Mouse (Mus musculus) myocyte (in vitro differentiated cells): ENCODE results near the gene Prkcg. TPM values are rescaled to one million over a fixed set of nuclear protein-coding genes. Genes with fewer than 3 reads are reported as not detected.

Experiments
- H3K27me3 ChIP-seq: one replicate; pipeline ENCODE4 v1.6.1; 2011; ENCODE audit not compliant: control insufficient read depth, insufficient read depth, insufficient read length
- H3K36me3 ChIP-seq: one replicate; pipeline ENCODE4 v1.6.1; 2011; ENCODE audit not compliant: control insufficient read depth, insufficient read depth
- H3K4me2 ChIP-seq: one replicate; pipeline ENCODE4 v1.6.1; 2011; ENCODE audit warnings: low read depth, control low read depth
- H3K4me3 ChIP-seq: one replicate; pipeline ENCODE4 v1.5.1; 2011; ENCODE audit warnings: mild to moderate bottlenecking, control low read depth, moderate library complexity
- H3K79me2 ChIP-seq: one replicate; pipeline ENCODE4 v1.6.1; 2011; ENCODE audit not compliant: control insufficient read depth, insufficient read depth
- H3ac ChIP-seq: one replicate; pipeline ENCODE4 v1.6.1; 2011; ENCODE audit not compliant: control insufficient read depth, insufficient read length
- CEBPB ChIP-seq: IDR thresholded peaks from 2 replicates; pipeline ENCODE4 v1.6.1; 2011; ENCODE audit warnings: mild to moderate bottlenecking, moderate library complexity; ENCODE audit not compliant: poor library complexity, insufficient read depth, severe bottlenecking
- E2F4 ChIP-seq: IDR thresholded peaks from one replicate; pipeline ENCODE4 v1.6.1; 2011; ENCODE audit warnings: mild to moderate bottlenecking, control low read depth, moderate library complexity; ENCODE audit not compliant: insufficient read depth
- MAX ChIP-seq: IDR thresholded peaks from one replicate; pipeline ENCODE4 v1.6.1; 2011; ENCODE audit warnings: low read depth, mild to moderate bottlenecking, control low read depth
- MYOD1 ChIP-seq, 3 experiments: IDR thresholded peaks; one replicate each; pipeline ENCODE4 v1.6.1; 2011; ENCODE audit warnings: control low read depth in 2 of 3, low read depth in 2 of 3, mild to moderate bottlenecking in 2 of 3, moderate library complexity in 1 of 3; ENCODE audit not compliant: insufficient read length in 2 of 3, control insufficient read depth in 1 of 3
- MYOG ChIP-seq, 3 experiments: IDR thresholded peaks; one replicate each; pipeline ENCODE4 v1.6.1; 2011; ENCODE audit warnings: control low read depth in 2 of 3, low read depth in 2 of 3, mild to moderate bottlenecking in 2 of 3; ENCODE audit not compliant: insufficient read length in 2 of 3, control insufficient read depth in 1 of 3, insufficient read depth in 1 of 3
- POLR2A ChIP-seq: IDR thresholded peaks from one replicate; pipeline ENCODE4 v1.6.1; 2011; ENCODE audit warnings: low read depth, mild to moderate bottlenecking, control low read depth, moderate library complexity; ENCODE audit not compliant: insufficient read length
- POLR2AphosphoS2 ChIP-seq: IDR thresholded peaks from one replicate; pipeline ENCODE4 v1.6.1; 2011; ENCODE audit warnings: low read depth, control low read depth; ENCODE audit not compliant: insufficient read length
- REST ChIP-seq: IDR thresholded peaks from one replicate; pipeline ENCODE4 v1.6.1; 2011; ENCODE audit warnings: mild to moderate bottlenecking, control low read depth, moderate library complexity; ENCODE audit not compliant: insufficient read depth, insufficient read length
- SRF ChIP-seq: IDR thresholded peaks from one replicate; pipeline ENCODE4 v1.6.1; 2011; ENCODE audit warnings: low read depth; ENCODE audit not compliant: control insufficient read depth, insufficient read length
- TCF12 ChIP-seq: IDR thresholded peaks from one replicate; pipeline ENCODE4 v1.6.1; 2011; ENCODE audit warnings: mild to moderate bottlenecking, control low read depth; ENCODE audit not compliant: poor library complexity, insufficient read depth, severe bottlenecking
- TCF3 ChIP-seq: IDR thresholded peaks from one replicate; pipeline ENCODE4 v1.6.1; 2011; ENCODE audit warnings: low read depth, control low read depth; ENCODE audit not compliant: insufficient read length
- USF1 ChIP-seq: IDR thresholded peaks from one replicate; pipeline ENCODE4 v1.6.1; 2011; ENCODE audit warnings: low read depth, mild to moderate bottlenecking, control low read depth, moderate library complexity
- polyA plus RNA-seq: library from polyadenylated mRNA; unstranded; fragments of >200 nt; fragmentation: generic; extraction: Trizol; gene quantifications from one replicate; pipeline ENCODE4 v1.2.1, GENCODE M21; 2012; ENCODE audit warnings: missing spikeins

The Prkcg gene
- polyA plus RNA-seq, 1 experiment: 0.50 TPM

- H3K27me3 ChIP-seq: peaks cover 7% of the 10 kb centered on the region
- no peak overlapping the region for H3ac ChIP-seq
- no peaks in the 10 kb centered on the region for H3K79me2 ChIP-seq
- no peak overlapping the region for H3K4me2 ChIP-seq
- no peak overlapping the region for H3K4me3 ChIP-seq
- no peaks in the 10 kb centered on the region for H3K36me3 ChIP-seq
- TF ChIP-seq E2F4 (no peak), MAX (no peak), USF1 (no peak), MYOD1 (IDR thresholded peaks at IDR 0.05; ENCODE audit: control insufficient read depth in 1 of 3, insufficient read length in 2 of 3, low read depth in 2 of 3) (no peak), TCF3 (no peak), MYOG (IDR thresholded peaks at IDR 0.05; ENCODE audit: control insufficient read depth in 1 of 3, insufficient read depth in 1 of 3, insufficient read length in 2 of 3, low read depth in 2 of 3) (no peak), POLR2AphosphoS2 (no peak), TCF12 (no peak), POLR2A (no peak), CEBPB (no peak), SRF (no peak), REST (no peak)
Observed at GRCm38 (mm10) chr7:3368311-3368710, 79.3 kb downstream of the Prkcg start.

GRCm38 (mm10) chr7:3369189-3369588 is 80.2 kb downstream of the Prkcg start:
- peaks cover 7% of the 10 kb centered on the region for H3K27me3 ChIP-seq
- TF ChIP-seq SRF: no peak
- no peak for TF ChIP-seq MYOG (IDR thresholded peaks at IDR 0.05; ENCODE audit: control insufficient read depth in 1 of 3, insufficient read depth in 1 of 3, insufficient read length in 2 of 3, low read depth in 2 of 3)
- H3K36me3 ChIP-seq: no peaks in the 10 kb centered on the region
- H3K79me2 ChIP-seq: no peaks in the 10 kb centered on the region
- H3K4me3 ChIP-seq: no peak overlapping the region
- H3K4me2 ChIP-seq: no peak overlapping the region
- H3ac ChIP-seq: no peak overlapping the region

DNA sequence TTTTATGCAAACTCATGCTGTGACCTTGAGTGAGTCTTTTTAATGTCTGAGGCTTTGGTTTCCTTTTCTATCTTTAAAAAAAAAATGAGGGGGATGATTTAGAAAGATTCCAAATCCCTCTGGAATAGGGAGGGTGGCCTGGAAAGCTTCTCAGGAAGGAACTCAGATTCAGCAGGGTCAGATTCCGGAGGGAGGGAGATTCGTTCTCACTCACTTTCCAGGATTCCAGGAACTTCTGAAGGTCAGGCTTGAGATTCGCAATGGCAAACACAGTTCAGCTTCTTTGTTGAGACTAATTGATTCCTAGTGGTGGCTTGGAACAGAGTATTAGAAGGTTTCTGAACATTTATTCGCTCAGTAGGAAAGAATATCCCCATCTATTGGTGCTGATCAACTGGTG is 81.4 kb downstream of the Prkcg start:
- no peak for TF ChIP-seq MAX
- TF ChIP-seq TCF12: no peak
- TF ChIP-seq E2F4: no peak
- TF ChIP-seq SRF: no peak
- no peak for TF ChIP-seq USF1
- no peak for TF ChIP-seq CEBPB
- no peak for TF ChIP-seq MYOD1 (IDR thresholded peaks at IDR 0.05; ENCODE audit: control insufficient read depth in 1 of 3, insufficient read length in 2 of 3, low read depth in 2 of 3)
- TF ChIP-seq POLR2A: no peak
- no peak for TF ChIP-seq MYOG (IDR thresholded peaks at IDR 0.05; ENCODE audit: control insufficient read depth in 1 of 3, insufficient read depth in 1 of 3, insufficient read length in 2 of 3, low read depth in 2 of 3)
- TF ChIP-seq REST: no peak
- no peak for TF ChIP-seq POLR2AphosphoS2
- TF ChIP-seq TCF3: no peak
- Histone ChIP-seq H3K4me3 (no peak overlapping the region), H3K36me3 (no peaks in the 10 kb centered on the region), H3K27me3 (peaks cover 7% of the 10 kb centered on the region), H3K79me2 (no peaks in the 10 kb centered on the region), H3ac (no peak overlapping the region), H3K4me2 (no peak overlapping the region)

GRCm38 (mm10) chr7:3372376-3372775 is 83.4 kb downstream of the Prkcg start:
- no peaks in the 10 kb centered on the region for H3K79me2 ChIP-seq
- no peak overlapping the region for H3K4me2 ChIP-seq
- no peak overlapping the region for H3K4me3 ChIP-seq
- H3K27me3 ChIP-seq: peaks cover 3% of the 10 kb centered on the region
- no peaks in the 10 kb centered on the region for H3K36me3 ChIP-seq
- no peak overlapping the region for H3ac ChIP-seq
- TF ChIP-seq TCF3: no peak
- no peak for TF ChIP-seq MAX
- TF ChIP-seq E2F4: no peak
- TF ChIP-seq MYOG (IDR thresholded peaks at IDR 0.05; ENCODE audit: control insufficient read depth in 1 of 3, insufficient read depth in 1 of 3, insufficient read length in 2 of 3, low read depth in 2 of 3): no peak
- no peak for TF ChIP-seq USF1
- no peak for TF ChIP-seq SRF
- no peak for TF ChIP-seq POLR2AphosphoS2
- no peak for TF ChIP-seq CEBPB
- TF ChIP-seq POLR2A: no peak
- TF ChIP-seq MYOD1 (IDR thresholded peaks at IDR 0.05; ENCODE audit: control insufficient read depth in 1 of 3, insufficient read length in 2 of 3, low read depth in 2 of 3): no peak
- TF ChIP-seq TCF12: no peak
- no peak for TF ChIP-seq REST

DNA sequence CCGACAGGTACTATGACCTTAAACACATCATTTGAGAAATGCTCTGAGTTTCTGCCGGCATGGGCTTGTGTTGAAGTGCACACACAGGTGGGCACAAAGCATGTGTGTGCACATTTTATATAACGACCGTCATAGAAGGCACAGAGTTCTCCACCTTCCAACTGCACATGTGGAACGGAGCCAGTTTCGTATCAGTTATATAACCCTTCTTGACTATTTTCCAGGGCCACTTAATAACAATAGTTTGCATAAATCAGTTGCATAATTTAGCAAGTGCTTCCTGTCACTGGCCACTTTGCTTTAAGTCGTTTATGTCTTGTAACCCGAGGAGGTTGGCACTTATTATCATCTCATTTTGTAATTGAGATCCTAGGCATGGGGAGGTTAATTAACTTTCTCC is 84.8 kb downstream of the Prkcg start:
- Histone ChIP-seq H3K36me3 (no peaks in the 10 kb centered on the region), H3K4me3 (no peak overlapping the region), H3K4me2 (no peak overlapping the region), H3ac (no peak overlapping the region), H3K79me2 (no peaks in the 10 kb centered on the region), H3K27me3 (no peaks in the 10 kb centered on the region)
- TF ChIP-seq MYOD1 (IDR thresholded peaks at IDR 0.05; ENCODE audit: control insufficient read depth in 1 of 3, insufficient read length in 2 of 3, low read depth in 2 of 3) (no peak), MYOG (IDR thresholded peaks at IDR 0.05; ENCODE audit: control insufficient read depth in 1 of 3, insufficient read depth in 1 of 3, insufficient read length in 2 of 3, low read depth in 2 of 3) (no peak)
